Mouse (Mus musculus) MEL (cell line): ENCODE results near the gene Kif1bp. TPM values are rescaled to one million over a fixed set of nuclear protein-coding genes. Genes with fewer than 3 reads are reported as not detected.

Source experiments
- DNase-seq: peaks from one replicate; pipeline ENCODE4 v3.0.0; 2011; ENCODE audit warnings: low read depth, low spot score
- H3K27ac ChIP-seq: 2 replicates; pipeline ENCODE4 v1.5.1; 2012; ENCODE audit warnings: low read depth, mild to moderate bottlenecking, control low read depth, low read length, moderate library complexity; ENCODE audit not compliant: control insufficient read depth
- H3K27me3 ChIP-seq, 2 experiments: fragments of 150-350 bp in 1 of 2; sonication (generic) in 1 of 2; 2 replicates each; pipeline ENCODE4 v1.6.1; 2012; ENCODE audit warnings: low read length in 2 of 2, mild to moderate bottlenecking in 2 of 2, improper control_type of control experiment in 1 of 2, moderate library complexity in 1 of 2; ENCODE audit not compliant: insufficient read depth in 2 of 2, control insufficient read depth in 1 of 2
- H3K36me3 ChIP-seq, 2 experiments: 2 replicates each; pipeline ENCODE4 v1.6.1; 2012 to 2014; ENCODE audit warnings: low read length in 2 of 2, improper control_type of control experiment in 1 of 2, inconsistent platforms in 1 of 2, mild to moderate bottlenecking in 1 of 2; ENCODE audit not compliant: insufficient read depth in 2 of 2, control insufficient read depth in 1 of 2
- H3K4me1 ChIP-seq, 2 experiments: fragments of 150-350 bp in 1 of 2; sonication (generic) in 1 of 2; 2 replicates each; pipeline ENCODE4 v1.6.1; 2012; ENCODE audit warnings: low read length in 2 of 2, improper control_type of control experiment in 1 of 2, mild to moderate bottlenecking in 1 of 2; ENCODE audit not compliant: insufficient read depth in 2 of 2, control insufficient read depth in 1 of 2
- H3K4me3 ChIP-seq, 2 experiments: fragments of 150-350 bp in 1 of 2; sonication (generic) in 1 of 2; 2 replicates each; pipeline ENCODE4 v1.5.1; 2012; ENCODE audit warnings: low read depth in 2 of 2, low read length in 2 of 2, mild to moderate bottlenecking in 2 of 2, moderate library complexity in 2 of 2, control low read depth in 1 of 2, improper control_type of control experiment in 1 of 2; ENCODE audit not compliant: control insufficient read depth in 1 of 2, insufficient read depth in 1 of 2
- H3K79me2 ChIP-seq: 2 replicates; pipeline ENCODE4 v1.6.1; 2012; ENCODE audit warnings: mild to moderate bottlenecking, low read length, moderate library complexity; ENCODE audit not compliant: control insufficient read depth, poor library complexity, insufficient read depth
- H3K9ac ChIP-seq: 2 replicates; pipeline ENCODE4 v1.6.1; 2012; ENCODE audit warnings: low read depth, mild to moderate bottlenecking, control low read depth, low read length, moderate library complexity; ENCODE audit not compliant: control insufficient read depth, poor library complexity, severe bottlenecking
- H3K9me3 ChIP-seq: fragments of 150-350 bp; sonication (generic); replicated peaks from 2 replicates; pipeline ENCODE4 v1.6.1; 2012; ENCODE audit warnings: mild to moderate bottlenecking, low read length, improper control_type of control experiment, moderate library complexity; ENCODE audit not compliant: insufficient read depth
- CHD1 ChIP-seq: IDR thresholded peaks from 2 replicates; pipeline ENCODE4 v1.6.1; 2012; ENCODE audit warnings: low read depth, mild to moderate bottlenecking, inconsistent platforms, low read length, improper control_type of control experiment
- CHD2 ChIP-seq: IDR thresholded peaks from 2 replicates; pipeline ENCODE4 v1.6.1; 2011; ENCODE audit warnings: low read length, improper control_type of control experiment
- CTCF ChIP-seq, 3 experiments: IDR thresholded peaks in 2 of 3; conservative IDR thresholded peaks in 1 of 3; 2 replicates each; pipeline ENCODE4 v1.5.1; 2011 to 2012; ENCODE audit warnings: low read length in 3 of 3, low read depth in 2 of 3, mild to moderate bottlenecking in 2 of 3, improper control_type of control experiment in 1 of 3, inconsistent platforms in 1 of 3, mixed read lengths in 1 of 3, moderate library complexity in 1 of 3; ENCODE audit not compliant: control insufficient read depth in 1 of 3, insufficient read depth in 1 of 3, poor library complexity in 1 of 3, severe bottlenecking in 1 of 3
- ELF1 ChIP-seq: IDR thresholded peaks from 2 replicates; pipeline ENCODE4 v1.6.1; 2014; ENCODE audit warnings: low read depth, mild to moderate bottlenecking, inconsistent platforms, low read length, improper control_type of control experiment, moderate library complexity
- EP300 ChIP-seq, 2 experiments: IDR thresholded peaks; 2 replicates each; pipeline ENCODE4 v1.6.1; 2011; ENCODE audit warnings: improper control_type of control experiment in 2 of 2, low read length in 2 of 2, low read depth in 1 of 2, mild to moderate bottlenecking in 1 of 2
- GABPA ChIP-seq: IDR thresholded peaks from 2 replicates; pipeline ENCODE4 v1.6.1; 2012; ENCODE audit warnings: low read depth, mild to moderate bottlenecking, inconsistent platforms, low read length, improper control_type of control experiment, moderate library complexity
- GATA1 ChIP-seq: IDR thresholded peaks from 2 replicates; pipeline ENCODE4 v1.6.1; 2011; ENCODE audit warnings: low read depth, low read length, improper control_type of control experiment
- HCFC1 ChIP-seq: IDR thresholded peaks from 2 replicates; pipeline ENCODE4 v1.6.1; 2012; ENCODE audit warnings: low read depth, mild to moderate bottlenecking, inconsistent platforms, low read length, improper control_type of control experiment, moderate library complexity
- JUND ChIP-seq: IDR thresholded peaks from 2 replicates; pipeline ENCODE4 v1.6.1; 2011; ENCODE audit warnings: low read depth, mild to moderate bottlenecking, improper control_type of control experiment, low read length
- KAT2A ChIP-seq: conservative IDR thresholded peaks from 2 replicates; pipeline ENCODE4 v1.6.1; 2012; ENCODE audit warnings: low read depth, low read length, improper control_type of control experiment, inconsistent platforms
- MAFK ChIP-seq: IDR thresholded peaks from 2 replicates; pipeline ENCODE4 v1.6.1; 2011; ENCODE audit warnings: low read depth, mild to moderate bottlenecking, low read length, improper control_type of control experiment, borderline replicate concordance
- MAX ChIP-seq: IDR thresholded peaks from 2 replicates; pipeline ENCODE4 v1.6.1; 2011; ENCODE audit warnings: low read length, improper control_type of control experiment
- MAZ ChIP-seq: IDR thresholded peaks from 2 replicates; pipeline ENCODE4 v1.6.1; 2012; ENCODE audit warnings: low read depth, mild to moderate bottlenecking, inconsistent platforms, low read length, improper control_type of control experiment
- MEF2A ChIP-seq: IDR thresholded peaks from 2 replicates; pipeline ENCODE4 v1.6.1; 2014; ENCODE audit warnings: low read depth, mild to moderate bottlenecking, inconsistent platforms, low read length, improper control_type of control experiment; ENCODE audit not compliant: poor library complexity, insufficient replicate concordance, severe bottlenecking; ENCODE audit errors: extremely low read depth
- MYB ChIP-seq: IDR thresholded peaks from 2 replicates; pipeline ENCODE4 v1.6.1; 2011; ENCODE audit warnings: mild to moderate bottlenecking, low read depth, low read length, improper control_type of control experiment
- MYC ChIP-seq: IDR thresholded peaks from 2 replicates; pipeline ENCODE4 v1.6.1; 2011; ENCODE audit warnings: low read depth, mild to moderate bottlenecking, low read length, improper control_type of control experiment, moderate library complexity
- NELFE ChIP-seq: IDR thresholded peaks from 2 replicates; pipeline ENCODE4 v1.6.1; 2011; ENCODE audit warnings: low read depth, low read length, improper control_type of control experiment
- NRF1 ChIP-seq: IDR thresholded peaks from 2 replicates; pipeline ENCODE4 v1.6.1; 2014; ENCODE audit warnings: low read depth, mild to moderate bottlenecking, inconsistent platforms, low read length, improper control_type of control experiment, moderate library complexity; ENCODE audit not compliant: poor library complexity, insufficient read depth, severe bottlenecking
- POLR2A ChIP-seq, 2 experiments: IDR thresholded peaks; 2 replicates each; pipeline ENCODE4 v1.6.1; 2011 to 2012; ENCODE audit warnings: low read length in 2 of 2, mild to moderate bottlenecking in 2 of 2, control low read depth in 1 of 2, improper control_type of control experiment in 1 of 2, low read depth in 1 of 2, moderate library complexity in 1 of 2; ENCODE audit not compliant: control insufficient read depth in 1 of 2, insufficient read depth in 1 of 2, poor library complexity in 1 of 2
- POLR2AphosphoS2 ChIP-seq: IDR thresholded peaks from 2 replicates; pipeline ENCODE4 v1.6.1; 2011; ENCODE audit warnings: low read length, improper control_type of control experiment
- POLR2AphosphoS5 ChIP-seq: IDR thresholded peaks from 2 replicates; pipeline ENCODE4 v1.6.1; 2012; ENCODE audit warnings: low read depth, borderline replicate concordance, mild to moderate bottlenecking, inconsistent platforms, low read length, moderate library complexity, mixed read lengths
- RCOR1 ChIP-seq: IDR thresholded peaks from 2 replicates; pipeline ENCODE4 v1.6.1; 2012; ENCODE audit warnings: low read depth, mild to moderate bottlenecking, inconsistent platforms, low read length, improper control_type of control experiment
- SIN3A ChIP-seq: IDR thresholded peaks from 2 replicates; pipeline ENCODE4 v1.6.1; 2012; ENCODE audit warnings: low read length, improper control_type of control experiment, inconsistent platforms
- SMC3 ChIP-seq: IDR thresholded peaks from 2 replicates; pipeline ENCODE4 v1.6.1; 2011; ENCODE audit warnings: low read depth, low read length, improper control_type of control experiment
- TAL1 ChIP-seq: IDR thresholded peaks from 2 replicates; pipeline ENCODE4 v1.6.1; 2012; ENCODE audit warnings: mild to moderate bottlenecking, inconsistent platforms, low read length, moderate library complexity, mixed read lengths
- TBP ChIP-seq: IDR thresholded peaks from 2 replicates; pipeline ENCODE4 v1.8.0; 2011; ENCODE audit warnings: low read depth, low read length, improper control_type of control experiment
- TCF12 ChIP-seq: IDR thresholded peaks from 2 replicates; pipeline ENCODE4 v1.6.1; 2014; ENCODE audit warnings: low read depth, mild to moderate bottlenecking, inconsistent platforms, low read length, improper control_type of control experiment, moderate library complexity
- UBTF ChIP-seq: IDR thresholded peaks from 2 replicates; pipeline ENCODE4 v1.6.1; 2012; ENCODE audit warnings: low read depth, mild to moderate bottlenecking, inconsistent platforms, low read length, improper control_type of control experiment, moderate library complexity, borderline replicate concordance; ENCODE audit not compliant: insufficient read depth
- USF1 ChIP-seq: IDR thresholded peaks from 2 replicates; pipeline ENCODE4 v1.6.1; 2014; ENCODE audit warnings: low read depth, mild to moderate bottlenecking, inconsistent platforms, low read length, improper control_type of control experiment, moderate library complexity
- USF2 ChIP-seq, 2 experiments: IDR thresholded peaks; 2 replicates each; pipeline ENCODE4 v1.6.1; 2011 to 2012; ENCODE audit warnings: improper control_type of control experiment in 2 of 2, low read length in 2 of 2, borderline replicate concordance in 1 of 2, inconsistent platforms in 1 of 2, low read depth in 1 of 2, mild to moderate bottlenecking in 1 of 2; ENCODE audit not compliant: insufficient read depth in 1 of 2
- ZKSCAN1 ChIP-seq: IDR thresholded peaks from 2 replicates; pipeline ENCODE4 v1.6.1; 2012; ENCODE audit warnings: low read depth, mild to moderate bottlenecking, inconsistent platforms, low read length, improper control_type of control experiment, moderate library complexity
- ZMIZ1 ChIP-seq: IDR thresholded peaks from 2 replicates; pipeline ENCODE4 v1.6.1; 2012; ENCODE audit warnings: low read depth, mild to moderate bottlenecking, inconsistent platforms, low read length, improper control_type of control experiment, moderate library complexity
- polyA plus RNA-seq, 2 experiments: library from polyadenylated mRNA; stranded (reverse) in 1 of 2; unstranded in 1 of 2; fragments of >175 nt in 1 of 2; fragments of >200 nt in 1 of 2; gene quantifications; 2 replicates each; pipeline versions ENCODE4 v1.2.1 to v1.2.4; 2012; ENCODE audit warnings: low replicate concordance in 2 of 2, low read depth in 1 of 2; ENCODE audit not compliant: insufficient read length in 2 of 2, insufficient read depth in 1 of 2, missing spikeins in 1 of 2
- total RNA-seq: library from RNA; depleted of rRNA; stranded (reverse); fragments of 300-350 nt; gene quantifications from 2 replicates; pipeline ENCODE4 v1.2.3, GENCODE M21; 2012

Gene Kif1bp
- total and polyA plus RNA-seq, 3 experiments: 17.3 to 177 (median 24.7) TPM

DNA sequence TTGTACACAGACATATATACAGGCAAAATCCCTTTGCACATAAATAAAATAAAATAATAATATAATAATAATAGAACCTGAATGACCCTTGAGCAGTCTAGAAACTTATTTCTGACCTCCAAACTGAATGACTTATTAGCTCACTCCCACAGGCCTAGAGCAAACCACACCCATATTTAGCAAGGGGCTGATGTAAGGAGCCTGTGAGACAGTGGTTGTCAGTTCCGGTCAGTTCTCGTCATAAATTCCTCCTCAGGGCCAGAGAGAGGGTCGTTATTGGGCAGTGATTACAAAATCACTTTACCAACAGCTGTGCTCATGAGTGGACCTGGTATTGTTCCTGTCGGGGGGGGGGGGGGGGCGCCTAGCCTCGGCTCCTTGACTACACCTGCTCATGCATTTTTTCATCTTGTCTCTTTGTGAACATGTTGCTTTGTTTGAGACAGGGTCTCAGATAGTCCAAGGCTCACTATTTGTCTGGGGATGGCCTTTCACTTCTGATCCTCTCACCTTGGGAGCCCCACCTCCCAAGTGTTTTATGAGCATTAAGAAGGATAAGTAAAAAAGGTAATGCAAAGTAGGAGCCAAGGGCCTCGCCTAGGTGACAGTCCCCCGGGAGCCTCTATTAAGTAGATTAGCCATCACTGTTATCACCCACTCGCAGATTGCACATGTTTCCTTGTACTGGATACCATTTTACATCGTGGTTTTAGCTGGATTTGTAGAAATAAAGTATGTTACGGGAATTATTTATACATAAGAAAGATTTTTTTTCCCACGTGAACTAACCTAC lies 74.2 kb downstream of the Kif1bp start (continued):
- peak; percentile 66 for TF ChIP-seq TAL1
- TF ChIP-seq MAZ: no peak
- peak; percentile 63 for TF ChIP-seq SIN3A
- TF ChIP-seq, all 39 proteins: peak for 14

DNA sequence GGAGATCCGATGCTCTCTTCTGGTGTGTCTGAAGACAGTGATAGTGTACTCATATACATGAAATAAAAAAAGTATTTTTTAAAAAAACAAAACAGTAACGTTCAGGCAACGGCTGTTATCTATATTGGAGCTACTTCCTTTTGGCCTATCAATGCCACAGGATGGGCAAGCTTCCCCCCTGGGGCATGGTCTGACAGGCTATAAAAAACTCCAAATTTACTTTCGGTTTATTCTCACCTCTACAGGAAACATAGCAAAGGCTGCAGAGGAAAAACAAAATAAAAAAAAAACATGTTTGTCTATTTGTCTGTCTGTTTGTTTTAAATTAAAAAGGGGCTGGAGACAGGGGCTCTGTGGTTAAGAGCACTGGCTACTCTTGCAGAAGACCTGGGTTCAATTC lies 74.9 kb downstream of the Kif1bp start:
- DNase-seq: peak; percentile 86
- H3K4me1 ChIP-seq: peaks cover 13 to 43% of the 10 kb centered on the region in 2 experiments
- H3K27ac ChIP-seq: peak overlapping the region; percentile 94
- peaks cover 3 to 49% of the 10 kb centered on the region in 2 experiments; a peak in 3 of 4 replicates for H3K36me3 ChIP-seq
- peak overlapping the region; percentile 48 to 72 for H3K4me3 ChIP-seq
- no peaks in the 10 kb centered on the region for H3K27me3 ChIP-seq
- H3K79me2 ChIP-seq: peaks cover 56% of the 10 kb centered on the region
- H3K9me3 ChIP-seq: no peaks in the 10 kb centered on the region
- H3K9ac ChIP-seq: peak overlapping the region; percentile 63
- peak; percentile 53; the same call in 1 of the 2 replicates for TF ChIP-seq HCFC1
- peak; percentile 27; the same call in 1 of the 2 replicates for TF ChIP-seq NELFE
- peak in 1 of 2 experiments; percentile 35; a peak in 2 of 4 replicates for TF ChIP-seq POLR2A (IDR thresholded peaks at IDR 0.05; ENCODE audit: control insufficient read depth in 1 of 2, insufficient read depth in 1 of 2, low read depth in 1 of 2, low read length in 2 of 2, poor library complexity in 1 of 2)
- TF ChIP-seq EP300 (IDR thresholded peaks at IDR 0.05; ENCODE audit: low read depth in 1 of 2, low read length in 2 of 2): peak; percentile 96 to 97
- peak; percentile 93; the same call in 1 of the 2 replicates for TF ChIP-seq CHD1
- no peak for TF ChIP-seq ZMIZ1
- TF ChIP-seq ZKSCAN1: no peak
- TF ChIP-seq MAFK: peak; percentile 44; the same call in 1 of the 2 replicates
- TF ChIP-seq CTCF (IDR thresholded peaks at IDR 0.05 in 2 of 3, conservative IDR thresholded peaks at IDR 0.05 in 1 of 3; ENCODE audit: control insufficient read depth in 1 of 3, insufficient read depth in 1 of 3, low read depth in 2 of 3, low read length in 3 of 3, poor library complexity in 1 of 3, severe bottlenecking in 1 of 3): no peak
- no peak for TF ChIP-seq GABPA
- peak; percentile 87 for TF ChIP-seq RCOR1
- no peak for TF ChIP-seq POLR2AphosphoS5
- TF ChIP-seq SIN3A: peak; percentile 93
- TF ChIP-seq SMC3: no peak
- TF ChIP-seq CHD2: no peak
- TF ChIP-seq POLR2AphosphoS2: peak; percentile 38; the same call in 1 of the 2 replicates
- peak; percentile 76 for TF ChIP-seq MYC
- no peak for TF ChIP-seq USF2 (IDR thresholded peaks at IDR 0.05; ENCODE audit: borderline replicate concordance in 1 of 2, insufficient read depth in 1 of 2, low read depth in 1 of 2, low read length in 2 of 2)
- peak; percentile 94 for TF ChIP-seq TCF12
- no peak for TF ChIP-seq NRF1
- no peak for TF ChIP-seq USF1
- TF ChIP-seq MAX: peak; percentile 71
- no peak for TF ChIP-seq ELF1
- peak; percentile 96 for TF ChIP-seq GATA1
- TF ChIP-seq MAZ: peak; percentile 60; the same call in 1 of the 2 replicates
- peak; percentile 30; the same call in 1 of the 2 replicates for TF ChIP-seq JUND
- no peak for TF ChIP-seq UBTF
- peak; percentile 97 for TF ChIP-seq MYB
- TF ChIP-seq TBP: peak; percentile 64; the same call in 1 of the 2 replicates
- TF ChIP-seq MEF2A: peak; percentile 80; the same call in 1 of the 2 replicates
- TF ChIP-seq KAT2A: no peak
